Mouse (Mus musculus) kidney, postnatal 14 days (tissue): ENCODE measurements around the gene Ryr3.

ENCODE experiments used
- DNase-seq: peaks from one replicate; pipeline ENCODE4 v3.0.0; 2022; ENCODE audit warnings: mixed read lengths

Ryr3 gene

GRCm38 (mm10) chr2:113216746-113217461 is at the start of gene Ryr3:
Ryr3 (minus strand) TSS chr2:113217096.
- peak; percentile 7 for DNase-seq

GRCm38 (mm10) chr2:113238871-113239270 is 22.0 kb upstream of the Ryr3 start:
- DNase-seq: no peak

- DNase-seq: no peak
These were observed 20.1 kb upstream of the Ryr3 start for GRCm38 (mm10) chr2:113236993-113237392.

GRCm38 (mm10) chr2:113234559-113234958 is 17.7 kb upstream of the Ryr3 start:
- DNase-seq: peak; percentile 46

- no peak for DNase-seq
These were observed 16.5 kb upstream of the Ryr3 start for GRCm38 (mm10) chr2:113233356-113233755.

GRCm38 (mm10) chr2:113216105-113216745 is 671 bp downstream of the Ryr3 start:
- no peak for DNase-seq

GRCm38 (mm10) chr2:113210023-113210422 is 6.9 kb downstream of the Ryr3 start:
- no peak for DNase-seq

- no peak for DNase-seq
These were observed 7.6 kb downstream of the Ryr3 start for GRCm38 (mm10) chr2:113209263-113209662.

GRCm38 (mm10) chr2:113202857-113203256 is 14.0 kb downstream of the Ryr3 start:
- DNase-seq: no peak

GRCm38 (mm10) chr2:113199030-113199679 is 17.7 kb downstream of the Ryr3 start:
- no peak for DNase-seq

- DNase-seq: no peak
These were observed 29.7 kb downstream of the Ryr3 start for GRCm38 (mm10) chr2:113187158-113187557.

- no peak for DNase-seq
These were observed 35.2 kb downstream of the Ryr3 start for GRCm38 (mm10) chr2:113181701-113182100.

GRCm38 (mm10) chr2:113178047-113178446 is 38.8 kb downstream of the Ryr3 start:
- DNase-seq: no peak

GRCm38 (mm10) chr2:113176337-113176736 is 40.6 kb downstream of the Ryr3 start:
- DNase-seq: no peak

GRCm38 (mm10) chr2:113168096-113168495 is 48.8 kb downstream of the Ryr3 start:
- DNase-seq: no peak

GRCm38 (mm10) chr2:113161494-113161893 is 55.4 kb downstream of the Ryr3 start:
- no peak for DNase-seq

GRCm38 (mm10) chr2:113137766-113138165 is 79.1 kb downstream of the Ryr3 start:
- no peak for DNase-seq

GRCm38 (mm10) chr2:113123476-113123875 is 93.4 kb downstream of the Ryr3 start:
- DNase-seq: no peak

GRCm38 (mm10) chr2:113119080-113119479 is 97.8 kb downstream of the Ryr3 start:
- no peak for DNase-seq

- DNase-seq: no peak
These were observed 100.1 kb downstream of the Ryr3 start for GRCm38 (mm10) chr2:113116788-113117187.

GRCm38 (mm10) chr2:113115897-113116283 is 101.0 kb downstream of the Ryr3 start:
- no peak for DNase-seq

GRCm38 (mm10) chr2:113115248-113115896 is 101.5 kb downstream of the Ryr3 start:
- no peak for DNase-seq

- DNase-seq: no peak
These were observed 112.3 kb downstream of the Ryr3 start for GRCm38 (mm10) chr2:113104609-113105008.
